Mouse (Mus musculus) A20 (cell line): ENCODE results near the gene Mt1.

Source experiments
- DNase-seq: peaks from one replicate; pipeline ENCODE4 v3.0.0-alpha.2; 2011; ENCODE audit warnings: low read depth, low spot score

Mt1 gene

GRCm38 (mm10) chr8:94204043-94204442, 25.2 kb downstream of the Mt1 start:
- DNase-seq, result no peak

GRCm38 (mm10) chr8:94205736-94206135, 26.9 kb downstream of the Mt1 start:
- peak; percentile 71 for DNase-seq

GRCm38 (mm10) chr8:94206256-94206655, 27.4 kb downstream of the Mt1 start:
- no peak for DNase-seq

GRCm38 (mm10) chr8:94207491-94207890, 28.6 kb downstream of the Mt1 start:
- DNase-seq, result no peak

GRCm38 (mm10) chr8:94209639-94210038, 30.8 kb downstream of the Mt1 start:
- DNase-seq, result no peak

GRCm38 (mm10) chr8:94210225-94210624, 31.3 kb downstream of the Mt1 start:
- no peak for DNase-seq

- no peak for DNase-seq
These were observed 34.9 kb downstream of the Mt1 start for GRCm38 (mm10) chr8:94213819-94214218.

GRCm38 (mm10) chr8:94214252-94215173, 35.6 kb downstream of the Mt1 start, which contains the start of gene Nup93:
Gene Nup93 (plus strand): TSS chr8:94214564.
- peak; percentile 98 for DNase-seq

GRCm38 (mm10) chr8:94227381-94227939, 48.6 kb downstream of the Mt1 start:
- DNase-seq, result no peak
